Mouse (Mus musculus) liver, embryonic 14.5 days (tissue): Measurements from ENCODE around the gene Ehd4. TPM values are rescaled to one million over a fixed set of nuclear protein-coding genes. Genes with fewer than 3 reads are reported as not detected.

Source experiments
- ATAC-seq: fragments of 200-750 bp; cut with Nextera tagmentation; 2 replicates; pipeline ENCODE4 v1.8.0; 2017; ENCODE audit warnings: moderate number of reproducible peaks, mild to moderate bottlenecking, moderate library complexity; ENCODE audit not compliant: insufficient read depth
- DNase-seq, 3 experiments: peaks; one replicate each; pipeline ENCODE4 v3.0.0-alpha.2; 2012 to 2013; ENCODE audit warnings: low read depth in 3 of 3, low spot score in 3 of 3
- H3K27ac ChIP-seq: fragments of 300-500 bp; sonication (generic); 2 replicates; pipeline ENCODE4 v1.5.1; 2014; ENCODE audit warnings: moderate library complexity, mild to moderate bottlenecking, control low read depth, inconsistent platforms
- H3K27me3 ChIP-seq: fragments of 300-500 bp; sonication (generic); 2 replicates; pipeline ENCODE4 v1.6.1; 2014; ENCODE audit warnings: mild to moderate bottlenecking, low read length, moderate library complexity; ENCODE audit not compliant: control insufficient read depth, insufficient read depth
- H3K36me3 ChIP-seq: fragments of 300-500 bp; sonication (generic); replicated peaks from 2 replicates; pipeline ENCODE4 v1.6.1; 2014; ENCODE audit warnings: low read depth; ENCODE audit not compliant: control insufficient read depth, insufficient read depth
- H3K4me1 ChIP-seq, 2 experiments: fragments of 200-500 bp in 1 of 2; fragments of 300-500 bp in 1 of 2; sonication (generic) in 1 of 2; replicated peaks; 2 replicates each; pipeline ENCODE4 v1.6.1; 2012 to 2014; ENCODE audit warnings: antibody characterized with exemption in 1 of 2, inconsistent platforms in 1 of 2, low read length in 1 of 2; ENCODE audit not compliant: control insufficient read depth in 2 of 2, insufficient read depth in 2 of 2
- H3K4me2 ChIP-seq: fragments of 300-500 bp; sonication (generic); 2 replicates; pipeline ENCODE4 v1.6.1; 2014; ENCODE audit warnings: low read depth, mild to moderate bottlenecking, control low read depth, moderate library complexity
- H3K4me3 ChIP-seq, 2 experiments: fragments of 200-500 bp in 1 of 2; fragments of 300-500 bp in 1 of 2; sonication (generic) in 1 of 2; 2 replicates each; pipeline ENCODE4 v1.5.1; 2012 to 2014; ENCODE audit warnings: low read depth in 2 of 2, low read length in 2 of 2, mild to moderate bottlenecking in 2 of 2, control low read depth in 1 of 2, inconsistent platforms in 1 of 2, moderate library complexity in 1 of 2; ENCODE audit not compliant: insufficient read depth in 1 of 2
- H3K9ac ChIP-seq: fragments of 300-500 bp; sonication (generic); replicated peaks from 2 replicates; pipeline ENCODE4 v1.6.1; 2014; ENCODE audit warnings: mild to moderate bottlenecking, control low read depth, moderate library complexity
- H3K9me3 ChIP-seq: fragments of 300-500 bp; sonication (generic); 2 replicates; pipeline ENCODE4 v1.6.1; 2016; ENCODE audit warnings: low read length, mixed read lengths; ENCODE audit not compliant: control insufficient read depth
- CTCF ChIP-seq: IDR thresholded peaks from 2 replicates; pipeline ENCODE4 v1.5.1; 2016; ENCODE audit warnings: antibody characterized with exemption, low read depth, control low read depth
- EP300 ChIP-seq: IDR thresholded peaks from 2 replicates; pipeline ENCODE4 v1.6.1; 2016; ENCODE audit warnings: antibody characterized with exemption, low read depth
- WGBS: fragments of 180-500 bp; shearing (Covaris S2); extraction: QIAGEN DNeasy Blood & Tissue Kit; methylation state at CpG from one replicate; pipeline ENCODE4 v1.1.7; 2014; ENCODE audit not compliant: insufficient replicate concordance; 5-methylcytosine and 5-hydroxymethylcytosine counted together
- polyA plus RNA-seq, 2 experiments: library from polyadenylated mRNA; depleted of rRNA in 1 of 2; stranded (reverse) in 1 of 2; unstranded in 1 of 2; fragments of >200 nt; fragmentation: Nextera tagmentation in 1 of 2; extraction: Ambion mirVana in 1 of 2; gene quantifications; 2 replicates each; pipeline versions ENCODE4 v1.2.1 to v1.2.3; 2012 to 2014

Gene Ehd4
- polyA plus RNA-seq, 2 experiments: 6.8 to 15.9 TPM

GRCm38 (mm10) chr2:120147999-120148398 is 6.4 kb downstream of the Ehd4 start:
- no peak overlapping the region for H3K27ac ChIP-seq
- H3K27me3 ChIP-seq: no peaks in the 10 kb centered on the region
- no peak for DNase-seq
- H3K9me3 ChIP-seq: no peaks in the 10 kb centered on the region
- TF ChIP-seq EP300: no peak
- TF ChIP-seq CTCF: no peak
- no peak for ATAC-seq
- 41% methylated on average over 3 of the region's 3 CpGs for WGBS
- peaks cover 0 to 5% of the 10 kb centered on the region in 2 experiments; a peak in 2 of 4 replicates for H3K4me1 ChIP-seq
- no peak overlapping the region for H3K4me2 ChIP-seq
- no peak overlapping the region for H3K4me3 ChIP-seq
- H3K36me3 ChIP-seq: no peaks in the 10 kb centered on the region
- H3K9ac ChIP-seq: no peak overlapping the region

DNA sequence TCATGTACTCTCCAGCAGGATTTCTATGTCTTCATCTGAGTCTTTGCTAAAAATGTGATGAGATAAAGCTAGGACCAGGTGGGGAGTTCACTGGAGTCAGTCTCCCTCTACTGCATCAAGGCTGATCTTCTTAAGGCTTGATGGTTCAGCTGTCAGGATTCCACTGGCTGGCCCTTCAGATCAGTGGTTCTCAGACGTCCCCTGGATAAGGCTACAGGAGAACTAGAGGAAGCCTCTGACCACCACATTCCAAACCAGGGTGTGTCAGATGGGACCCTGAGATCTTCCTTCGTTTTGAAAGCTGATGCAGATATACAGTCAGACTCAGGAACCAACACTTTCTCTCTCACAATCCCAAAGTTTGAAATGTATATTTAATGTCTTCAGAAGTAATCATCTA is 7.0 kb downstream of the Ehd4 start:
- no peaks in the 10 kb centered on the region for H3K27me3 ChIP-seq
- no peak overlapping the region for H3K27ac ChIP-seq
- DNase-seq: no peak
- TF ChIP-seq EP300: no peak
- TF ChIP-seq CTCF: no peak
- 33% methylated on average over 2 of the region's 2 CpGs for WGBS
- H3K9me3 ChIP-seq: no peaks in the 10 kb centered on the region
- peaks cover 0 to 5% of the 10 kb centered on the region in 2 experiments; a peak in 2 of 4 replicates for H3K4me1 ChIP-seq
- H3K4me2 ChIP-seq: no peak overlapping the region
- H3K4me3 ChIP-seq: no peak overlapping the region
- no peak overlapping the region for H3K9ac ChIP-seq
- no peak for ATAC-seq
- no peaks in the 10 kb centered on the region for H3K36me3 ChIP-seq

DNA sequence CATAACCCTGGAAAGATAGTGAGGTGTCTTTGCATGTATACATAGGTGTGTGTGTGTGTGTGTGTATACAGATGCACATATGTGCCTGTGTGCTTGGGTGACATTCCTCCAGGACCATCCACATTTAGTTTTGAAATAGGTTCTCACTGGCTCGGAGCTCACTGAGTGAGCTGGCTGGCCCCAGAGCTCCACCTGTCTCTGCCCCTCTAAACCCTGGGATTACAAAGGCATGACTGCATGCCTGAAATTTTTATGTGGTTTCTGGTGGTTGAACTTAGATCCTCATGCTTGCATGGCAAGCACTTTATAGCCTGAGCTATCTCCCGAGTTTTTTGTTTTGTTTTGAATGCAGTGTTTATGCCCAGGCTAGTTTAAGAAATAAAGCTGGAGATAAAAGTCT is 7.9 kb downstream of the Ehd4 start:
- Histone ChIP-seq H3K27me3 (no peaks in the 10 kb centered on the region), H3K36me3 (no peaks in the 10 kb centered on the region), H3K4me1 (peaks cover 0 to 5% of the 10 kb centered on the region in 2 experiments; a peak in 2 of 4 replicates), H3K27ac (no peak overlapping the region), H3K4me2 (no peak overlapping the region), H3K9me3 (no peaks in the 10 kb centered on the region), H3K4me3 (no peak overlapping the region), H3K9ac (no peak overlapping the region)
- DNase-seq (no peak), ATAC-seq (no peak)
- TF ChIP-seq EP300: no peak
- 69% methylated on average over 2 of the region's 2 CpGs for WGBS

DNA sequence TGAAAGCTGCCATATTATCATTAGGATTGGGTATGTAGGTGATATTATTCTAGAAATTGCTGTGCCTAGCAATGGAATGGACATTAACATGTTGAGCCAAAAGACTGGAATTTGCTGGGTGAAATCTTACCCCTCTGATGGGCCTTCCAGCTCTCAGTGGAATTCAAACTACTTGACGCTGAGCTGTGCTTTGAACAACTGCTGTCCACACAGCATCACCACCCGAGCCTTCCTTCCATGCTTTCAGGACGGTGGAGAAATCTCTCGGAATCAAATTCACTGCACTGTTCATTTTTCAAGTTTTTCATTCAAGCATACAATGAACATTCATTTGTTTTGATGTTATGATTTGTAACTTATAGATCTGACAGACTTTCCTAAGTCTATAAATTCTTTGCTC is 10.0 kb downstream of the Ehd4 start:
- 69% methylated on average over 4 of the region's 4 CpGs for WGBS
- no peak for TF ChIP-seq EP300
- no peak for TF ChIP-seq CTCF
- Histone ChIP-seq H3K4me3 (no peak overlapping the region), H3K4me2 (no peak overlapping the region), H3K36me3 (no peaks in the 10 kb centered on the region), H3K27ac (no peak overlapping the region), H3K27me3 (no peaks in the 10 kb centered on the region), H3K4me1 (peaks cover 0 to 5% of the 10 kb centered on the region in 2 experiments; a peak in 2 of 4 replicates), H3K9ac (no peak overlapping the region), H3K9me3 (no peaks in the 10 kb centered on the region)
- ATAC-seq (no peak), DNase-seq (no peak)

DNA sequence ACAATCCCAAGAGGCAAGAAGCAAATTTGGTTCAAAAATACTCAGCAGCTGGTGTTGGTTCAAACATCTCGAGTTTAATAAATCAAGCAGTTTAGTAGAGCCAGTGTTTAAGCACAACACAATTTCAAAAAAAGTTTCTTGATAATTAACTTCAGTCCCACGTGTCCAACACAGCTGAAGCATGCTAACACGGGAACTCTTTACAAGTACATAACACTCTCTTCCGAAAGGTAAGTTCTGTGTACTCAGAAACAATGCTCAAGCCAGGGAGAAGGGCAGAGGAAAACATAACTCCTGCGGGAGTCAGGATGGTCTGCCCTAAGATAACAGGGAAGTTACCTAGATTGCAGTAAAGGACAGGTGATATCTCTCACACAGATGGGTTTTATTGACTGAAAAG is 12.1 kb downstream of the Ehd4 start:
- Histone ChIP-seq H3K4me3 (no peak overlapping the region), H3K4me2 (no peak overlapping the region), H3K27me3 (no peaks in the 10 kb centered on the region), H3K4me1 (no peaks in the 10 kb centered on the region), H3K27ac (no peak overlapping the region), H3K9me3 (no peaks in the 10 kb centered on the region), H3K9ac (no peak overlapping the region), H3K36me3 (no peaks in the 10 kb centered on the region)
- ATAC-seq: no peak
- DNase-seq: no peak
- no peak for TF ChIP-seq EP300
- no peak for TF ChIP-seq CTCF
- 67% methylated on average over 5 of the region's 5 CpGs for WGBS
